Mouse (Mus musculus): ENCODE data around the gene Swi5. TPM values are rescaled to one million over a fixed set of nuclear protein-coding genes. Genes with fewer than 3 reads are reported as not detected.
"Not testable (repeated sequence)": the region's sequence is repeated elsewhere in the genome, so short reads cannot be mapped to it uniquely, and the experiment has no call there.

The Swi5 gene
- total RNA-seq, 2 experiments from 2014 or later, result 213 to 214 TPM

DNA sequence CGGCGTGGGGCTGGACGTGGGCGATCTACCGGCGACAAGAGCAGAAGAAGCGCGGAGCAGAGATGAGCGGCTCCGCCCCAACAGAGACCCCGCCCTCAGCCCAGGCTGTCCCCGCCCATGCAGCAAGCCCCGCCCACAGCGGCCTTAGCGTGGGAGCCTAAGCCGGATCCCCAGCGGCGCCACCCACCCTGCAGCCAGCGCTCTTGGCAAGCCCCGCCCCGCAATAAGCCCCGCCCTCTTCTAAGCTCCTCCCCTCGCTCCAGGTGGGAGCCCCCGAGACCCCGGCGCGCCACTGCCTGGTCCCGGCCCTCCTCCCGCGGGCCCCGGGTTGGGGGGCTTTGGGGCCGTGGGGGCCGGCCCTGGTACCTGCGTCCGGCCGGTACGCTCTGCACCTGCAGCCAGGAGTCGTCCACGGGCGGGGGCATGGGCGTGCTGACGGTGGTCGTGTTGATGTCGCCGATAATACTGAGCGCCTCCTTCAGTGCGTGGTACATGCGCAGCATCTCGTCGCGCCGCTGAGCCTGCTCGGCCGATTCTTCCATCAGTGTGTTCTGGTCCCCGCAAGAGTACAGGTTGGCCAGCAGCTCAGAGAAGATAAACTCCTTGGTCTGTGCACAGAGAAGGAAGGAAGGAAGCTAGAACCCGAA is 24.6 kb upstream of the Swi5 start:
- DNase-seq (ENCODE audit: low spot score in 2 of 2), result no peak
- intact Hi-C loops (cut with DNase I), result no loop called here

DNA sequence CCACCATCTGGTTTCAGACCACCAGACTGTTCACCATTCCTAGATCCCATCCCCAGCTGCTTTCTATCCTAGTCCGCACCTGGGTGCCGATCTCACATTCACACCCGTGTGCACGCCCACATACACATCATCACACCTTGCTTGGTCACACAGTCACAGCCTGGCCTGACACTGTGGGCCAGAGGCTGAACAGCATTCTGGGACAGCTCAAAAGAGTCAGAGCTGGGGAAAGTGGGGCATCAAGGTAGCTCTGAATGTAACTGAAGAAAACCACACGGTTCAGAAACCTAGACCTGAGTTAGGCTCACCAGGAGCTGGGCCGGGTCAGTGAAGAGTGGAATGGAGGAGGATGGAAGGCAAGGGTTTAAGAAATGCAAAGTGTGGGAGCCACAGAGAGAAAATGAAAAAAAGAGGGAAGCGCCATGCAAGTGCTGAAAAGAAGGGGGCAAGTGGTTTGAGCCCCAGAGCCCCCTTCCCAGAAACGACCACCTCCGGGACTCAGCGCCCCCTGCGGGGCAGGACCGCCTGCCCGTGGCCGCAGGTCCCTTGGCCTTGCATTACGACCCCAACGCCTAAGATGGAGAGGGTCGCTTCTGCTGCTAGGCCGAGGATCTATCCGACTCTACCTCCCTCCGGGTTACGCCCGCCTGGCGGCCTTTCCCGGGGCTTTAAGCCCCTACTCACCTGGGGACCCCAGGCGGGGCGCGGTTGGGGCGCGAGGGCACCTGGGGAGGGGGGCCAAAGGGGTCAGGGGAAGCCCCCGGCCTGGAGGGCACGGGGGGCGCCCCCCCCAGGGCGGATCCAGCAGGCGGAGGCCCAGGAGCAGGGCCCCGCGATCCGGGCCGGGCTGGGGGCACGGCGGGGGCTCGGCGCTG is 23.8 kb upstream of the Swi5 start:
- intact Hi-C loops (cut with DNase I), result no loop called here
- no peak for DNase-seq (ENCODE audit: low spot score in 2 of 2)

GRCm38 (mm10) chr2:32310096-32310845 is 22.4 kb upstream of the Swi5 start:
- DNase-seq (ENCODE audit: low spot score in 2 of 2), result no peak
- intact Hi-C loops (cut with DNase I), result no loop called here

DNA sequence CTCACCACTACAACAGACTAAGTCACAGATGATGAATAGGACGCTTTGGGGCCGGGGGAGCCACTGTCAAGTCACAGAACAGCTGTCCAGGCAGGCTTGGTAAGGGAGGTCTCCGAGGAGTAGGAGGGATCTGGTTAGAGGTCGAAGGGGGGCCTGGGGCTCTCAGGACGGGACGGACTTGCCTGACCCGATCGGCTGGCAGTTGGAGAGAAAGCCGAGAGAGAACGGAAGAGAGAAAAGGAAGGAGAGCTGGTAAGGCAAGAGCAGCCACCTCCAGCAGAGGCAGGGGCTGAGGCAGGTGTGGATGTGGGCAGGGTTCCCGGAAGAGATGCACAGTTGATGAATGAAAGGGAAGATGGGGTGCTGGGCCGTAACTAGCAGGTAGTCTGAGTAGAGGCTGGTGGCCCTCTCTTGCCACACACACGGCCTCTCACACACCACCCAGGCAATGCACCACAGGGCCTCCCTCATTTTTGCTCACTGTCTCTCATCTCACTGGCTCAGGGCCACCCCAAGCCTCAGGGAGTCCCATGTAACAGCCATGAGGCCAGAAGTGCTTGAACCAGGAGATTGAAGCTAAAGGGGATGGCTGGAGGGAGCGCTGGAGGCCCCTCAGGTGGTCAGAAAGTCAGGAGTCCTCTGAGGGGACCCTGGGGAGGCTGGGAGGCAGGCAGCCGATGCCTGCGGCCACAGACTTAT is 21.1 kb upstream of the Swi5 start:
- intact Hi-C loops (cut with DNase I), result no loop called here
- no peak for DNase-seq (ENCODE audit: low spot score in 2 of 2)

DNA sequence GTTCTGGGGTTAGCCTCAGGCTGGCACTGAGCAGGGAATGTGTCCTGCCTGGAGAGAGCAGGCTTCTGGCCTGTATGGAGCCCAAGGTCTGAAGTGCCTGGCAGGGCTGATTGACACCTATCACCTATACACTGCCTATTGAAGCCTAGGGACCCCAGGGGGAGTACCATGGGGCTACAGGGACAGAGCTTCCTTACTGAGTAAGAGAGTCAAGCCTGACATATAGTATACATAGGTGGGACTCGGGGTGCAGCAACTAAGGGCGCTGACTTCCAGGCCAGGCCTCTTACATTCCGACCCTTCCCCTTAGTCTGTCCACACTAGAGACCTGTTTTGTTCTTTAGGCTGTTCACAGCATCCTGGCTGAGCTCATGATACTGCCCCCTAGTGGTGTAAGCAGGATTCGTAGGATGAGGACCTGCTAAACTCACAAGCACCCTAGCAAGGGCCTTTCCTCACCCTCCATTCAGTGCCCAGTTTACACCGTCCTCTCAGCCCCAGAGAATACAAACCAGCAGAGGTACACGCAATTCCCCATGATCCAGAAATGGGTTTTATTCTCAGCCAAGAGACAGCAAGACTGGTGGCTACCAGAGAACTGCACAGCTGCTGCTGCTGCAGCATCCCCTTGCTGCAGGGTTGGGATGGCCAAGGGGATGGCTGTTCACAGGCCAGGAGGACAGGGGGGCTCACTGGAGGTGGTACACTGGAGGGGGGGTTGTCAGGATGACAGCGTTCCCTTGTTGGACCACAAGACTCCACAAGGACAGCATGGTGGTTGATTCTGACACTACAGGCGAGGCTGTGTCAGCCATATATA is 20.3 kb upstream of the Swi5 start:
- DNase-seq (ENCODE audit: low spot score in 2 of 2), result peak; percentile 74 to 81
- intact Hi-C loops (cut with DNase I), result no loop called here

DNA sequence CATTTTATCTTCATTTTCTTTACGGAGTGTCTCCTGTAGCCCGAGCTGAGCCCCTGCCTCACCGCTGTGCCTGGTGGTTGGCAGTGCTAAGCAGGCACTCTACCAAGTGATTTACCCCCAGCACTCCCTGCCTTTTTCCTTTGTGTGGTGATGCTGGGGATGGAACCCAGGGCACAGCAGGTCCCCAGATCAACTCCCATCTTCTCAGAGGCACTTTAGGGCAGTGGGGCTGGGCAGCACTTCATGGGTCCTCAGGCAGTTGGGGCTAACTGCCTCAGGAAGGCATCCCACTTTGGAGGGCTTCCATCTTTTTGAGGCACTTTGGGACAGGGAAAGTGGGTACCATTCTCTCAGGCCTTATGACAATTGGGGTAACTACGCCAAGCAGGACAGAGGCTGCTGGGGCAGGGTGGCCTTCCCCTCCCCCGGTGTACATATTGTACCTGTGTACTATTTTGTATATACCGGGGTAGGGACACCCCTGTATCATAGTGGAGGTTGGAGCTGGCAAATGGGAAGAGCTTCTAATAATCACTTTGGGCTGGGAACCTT is 19.4 kb upstream of the Swi5 start:
- no peak for DNase-seq (ENCODE audit: low spot score in 2 of 2)
- intact Hi-C loops (cut with DNase I), result no loop called here

GRCm38 (mm10) chr2:32306176-32306575 is 18.3 kb upstream of the Swi5 start:
- intact Hi-C loops (cut with DNase I), result no loop called here
- DNase-seq (ENCODE audit: low spot score in 2 of 2), result no peak

DNA sequence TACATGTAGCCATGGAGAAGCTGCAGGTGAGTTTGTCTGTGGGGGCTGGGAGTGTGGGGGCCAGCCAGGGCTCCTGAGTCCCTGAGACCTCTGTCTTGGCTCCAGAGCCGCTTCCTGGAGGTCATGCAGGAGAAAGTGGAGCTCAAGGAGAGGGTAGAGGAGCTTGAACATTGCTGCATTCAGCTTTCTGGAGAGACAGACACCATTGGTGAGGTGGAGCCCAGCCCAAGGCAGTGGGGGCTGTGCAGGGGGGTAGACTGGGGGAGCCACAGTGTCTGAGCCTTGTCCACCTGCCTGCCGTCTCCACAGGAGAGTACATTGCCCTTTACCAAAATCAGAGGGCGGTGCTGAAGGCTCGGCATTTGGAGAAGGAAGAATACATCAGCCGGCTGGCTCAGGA is 17.8 kb upstream of the Swi5 start:
- no peak for DNase-seq (ENCODE audit: low spot score in 2 of 2)
- intact Hi-C loops (cut with DNase I), result no loop called here

- peak in 1 of 2 experiments; percentile 77 for DNase-seq (ENCODE audit: low spot score in 2 of 2)
These were observed 16.4 kb upstream of the Swi5 start for GRCm38 (mm10) chr2:32304145-32304832.

DNA sequence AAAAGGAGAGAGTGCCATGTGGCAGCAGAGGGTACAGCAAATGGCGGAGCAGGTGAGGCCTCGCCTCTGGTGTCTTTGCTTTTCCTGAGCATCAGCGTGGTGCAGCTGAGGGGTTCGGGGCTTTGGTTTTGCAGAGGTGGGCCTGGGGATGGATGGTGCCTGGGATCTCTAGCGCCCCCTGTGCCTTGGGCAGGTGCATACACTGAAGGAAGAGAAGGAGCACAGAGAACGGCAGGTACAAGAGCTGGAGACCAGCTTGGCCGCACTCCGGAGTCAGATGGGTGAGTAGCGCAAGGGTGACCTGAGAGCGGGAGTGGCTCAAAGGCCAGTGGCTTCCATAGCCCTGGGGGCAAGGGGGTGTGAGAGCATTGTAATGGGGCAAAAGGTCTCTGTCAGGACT is 15.1 kb upstream of the Swi5 start:
- intact Hi-C loops (cut with DNase I), result no loop called here
- DNase-seq (ENCODE audit: low spot score in 2 of 2), result no peak

More at GRCm38 (mm10) chr2:32304145-32304832, 16.4 kb upstream of the Swi5 start:
- intact Hi-C loops (cut with DNase I), result no loop called here

DNA sequence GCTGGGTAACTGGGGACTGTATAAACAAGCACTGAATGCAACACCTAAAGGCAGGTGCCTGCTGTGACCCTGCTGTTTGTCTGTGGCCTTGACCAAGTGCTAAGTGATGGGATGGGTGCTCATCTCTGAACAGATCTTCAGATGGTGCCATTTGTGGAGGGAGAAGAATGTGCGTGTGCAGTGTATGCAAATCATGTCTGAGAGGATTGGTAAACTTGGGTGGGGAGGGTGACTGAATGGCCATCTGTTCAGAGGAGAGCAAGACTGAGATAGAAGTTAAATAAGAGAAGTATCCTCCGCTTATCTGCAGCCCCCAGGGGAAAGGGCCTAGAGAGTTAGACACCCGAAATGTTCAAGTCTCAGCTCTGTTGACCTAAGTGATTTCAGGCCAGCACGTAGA is 11.6 kb upstream of the Swi5 start:
- DNase-seq (ENCODE audit: low spot score in 2 of 2), result peak in 1 of 2 experiments; percentile 54
- intact Hi-C loops (cut with DNase I), result no loop called here

DNA sequence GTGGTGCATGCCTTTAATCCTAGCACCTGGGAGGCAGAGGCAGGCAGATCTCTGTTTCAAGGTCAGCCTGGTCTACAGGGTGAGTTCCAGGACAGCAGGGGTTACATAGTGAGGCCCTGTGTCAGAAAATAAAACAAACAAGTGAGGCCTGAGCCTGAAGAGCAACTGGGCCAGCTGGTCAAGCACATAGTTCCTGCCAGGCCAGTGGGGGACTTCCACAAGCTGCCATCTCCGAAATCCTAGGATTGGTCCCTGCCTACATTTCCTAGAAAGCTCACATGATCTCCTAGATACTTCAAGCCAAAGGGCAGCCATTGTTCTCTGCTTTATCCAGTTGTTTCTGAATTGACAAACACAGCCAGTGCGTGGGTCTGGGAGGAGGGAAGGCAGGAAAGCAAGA is 8.0 kb upstream of the Swi5 start:
- intact Hi-C loops (cut with DNase I), result not testable (repeated sequence)

DNA sequence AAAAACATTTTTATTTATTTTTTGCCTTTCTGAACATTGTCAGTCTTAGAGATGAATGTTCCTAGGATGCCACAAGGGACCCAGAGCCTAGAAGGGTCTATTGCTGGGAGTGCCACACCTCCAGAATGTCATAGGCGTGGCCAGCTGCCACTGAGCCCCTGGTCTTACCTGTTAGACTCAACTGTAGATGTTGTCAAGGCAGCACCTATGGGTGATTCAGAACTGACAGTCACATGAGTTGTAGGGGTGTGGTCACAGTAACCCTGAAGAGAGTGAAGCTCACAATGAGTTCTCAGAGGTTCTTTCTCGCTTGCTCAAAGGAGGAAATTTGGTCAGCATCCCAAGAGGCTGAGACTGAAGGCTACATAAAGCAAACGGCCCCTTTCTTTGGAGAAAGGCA is 7.4 kb upstream of the Swi5 start:
- intact Hi-C loops (cut with DNase I), result no loop called here
- no peak for DNase-seq (ENCODE audit: low spot score in 2 of 2)

More for the DNA sequence above, 8.0 kb upstream of the Swi5 start:
- DNase-seq (ENCODE audit: low spot score in 2 of 2), result not testable (repeated sequence)

GRCm38 (mm10) chr2:32294348-32294747 is 6.5 kb upstream of the Swi5 start:
- intact Hi-C loops (cut with DNase I), result no loop called here
- DNase-seq (ENCODE audit: low spot score in 2 of 2), result no peak

DNA sequence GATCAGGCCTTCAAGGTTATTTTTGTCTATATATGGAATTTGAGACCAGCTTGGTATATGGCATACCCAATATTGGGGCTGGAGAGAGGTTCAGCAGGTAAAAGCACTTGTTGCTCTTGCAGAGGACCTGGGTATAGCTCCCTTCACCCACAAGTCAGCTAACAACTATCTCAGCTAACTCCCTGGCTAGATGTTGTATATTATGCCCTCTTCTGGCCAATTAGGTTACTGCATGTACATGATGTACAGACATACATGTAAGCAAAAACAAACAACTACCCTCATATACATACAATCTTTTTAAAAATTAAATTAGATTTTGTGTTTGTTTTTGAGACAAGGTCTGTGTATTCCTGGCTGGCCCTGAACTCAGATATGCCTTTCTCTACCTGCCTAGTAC is 1.7 kb upstream of the Swi5 start:
- DNase-seq (ENCODE audit: low spot score in 2 of 2), result peak in 1 of 2 experiments; percentile 37
- intact Hi-C loops (cut with DNase I), result loop anchor here (5.0 kb wide), 1 partner anchor 152 kb away; no protein-coding TSS in a partner anchor

- DNase-seq (ENCODE audit: low spot score in 2 of 2), result no peak
- intact Hi-C loops (cut with DNase I), result loop anchor here (1.0 to 5.0 kb wide), 2 partner anchors 28 to 151 kb away; partner anchors contain the start of gene Uck1
These were observed 576 bp upstream of the Swi5 start for GRCm38 (mm10) chr2:32288371-32288931.

DNA sequence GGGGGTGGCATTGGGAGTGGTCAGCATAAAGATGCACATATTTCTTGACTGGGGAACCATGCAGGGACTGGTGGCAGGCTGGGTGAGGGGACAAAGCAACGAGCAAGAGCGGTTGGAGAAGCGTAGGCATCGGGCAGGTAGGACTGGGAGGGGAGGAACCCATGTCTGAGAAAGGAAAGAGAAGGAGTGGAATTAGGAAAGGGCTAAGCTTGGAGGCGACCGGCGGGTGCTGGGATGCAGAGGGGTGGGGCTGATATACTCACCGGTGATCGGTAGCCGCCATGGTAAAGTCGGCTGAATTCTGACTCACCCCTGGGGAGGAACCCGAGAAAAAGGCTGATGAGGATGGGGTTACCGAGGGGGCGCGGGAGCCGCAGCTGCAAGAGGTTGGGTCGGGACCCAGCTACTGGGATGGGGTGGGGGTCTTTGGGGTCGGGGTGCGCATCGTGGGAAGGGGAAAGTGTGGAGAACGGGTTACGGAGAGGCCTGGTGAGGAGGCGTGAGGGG is 488 bp downstream of the Swi5 start, which contains the start of gene Golga2:
Gene Golga2 (plus strand): TSS at position 51 of the 507 bp plus-strand sequence.
- intact Hi-C loops (cut with DNase I), result loop anchor here (5.0 kb wide), 1 partner anchor 150 kb away; no protein-coding TSS in a partner anchor

More for the DNA sequence above, 488 bp downstream of the Swi5 start, which contains the start of gene Golga2:
- DNase-seq (ENCODE audit: low spot score in 2 of 2), result no peak
